Mouse (Mus musculus): ENCODE measurements at regions not wholly inside any gene's neighbourhood (a gene's known extent, or its start where the extent isn't known, plus 50 kb on each side); places are given as distances from the start of the nearest gene placed in this dataset.

DNA sequence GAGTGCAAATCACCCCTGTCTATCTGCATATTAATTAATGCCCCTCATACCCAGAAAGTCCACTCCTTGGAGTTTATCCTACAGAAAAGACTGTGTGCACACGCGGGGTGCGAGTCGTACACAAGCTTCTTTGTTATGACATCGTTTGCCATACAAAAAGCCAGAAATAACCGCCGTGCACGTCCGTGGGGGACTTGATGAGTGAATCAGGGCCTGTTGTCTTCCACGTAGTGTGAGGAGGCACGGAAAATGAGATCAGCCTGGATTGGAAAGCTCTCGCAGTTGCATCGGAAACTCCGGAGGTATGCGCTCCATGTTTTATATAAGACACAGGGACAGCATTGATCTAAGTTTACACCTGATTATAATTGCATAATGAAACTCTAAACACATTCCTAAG, 120.3 kb downstream of the Etnk1 start:
- dilution Hi-C loops (cut with MboI; ENCODE audit: extremely low pct_ligation_motif_present, extremely low pct_unique_long_range_greater_than_20kb, low sequenced_read_pairs), result no loop called here
- no peak overlapping the region for H3K9ac ChIP-seq (ENCODE audit: insufficient read depth, low read depth)
- no peak overlapping the region for H3K27ac ChIP-seq (ENCODE audit: insufficient read depth, low read depth)
- H3K4me2 ChIP-seq (ENCODE audit: insufficient read depth, low read depth, poor library complexity, severe bottlenecking), result no peak overlapping the region
- H3K4me1 ChIP-seq (ENCODE audit: control insufficient read depth in 1 of 2, insufficient read depth in 2 of 2), result peaks cover 0 to 4% of the 10 kb centered on the region in 2 experiments; a peak in 1 of 4 replicates
- H3K9me3 ChIP-seq (replicated peaks; ENCODE audit: low read length), result no peaks in the 10 kb centered on the region
- in situ Hi-C loops (cut with MboI; ENCODE audit: low pct_ligation_motif_present, low pct_unique_long_range_greater_than_20kb, low sequenced_read_pairs), result no loop called here
- H3K27me3 ChIP-seq (replicated peaks), result no peaks in the 10 kb centered on the region
- TF ChIP-seq MAFK (IDR thresholded peaks at IDR 0.05; ENCODE audit: insufficient replicate concordance, low read length) (no peak), ETS1 (conservative IDR thresholded peaks at IDR 0.05; ENCODE audit: low read depth, low read length) (no peak), SIN3A (IDR thresholded peaks at IDR 0.05; ENCODE audit: low read length) (no peak), CHD2 (IDR thresholded peaks at IDR 0.05; ENCODE audit: low read length) (no peak), EP300 (IDR thresholded peaks at IDR 0.05; ENCODE audit: low read length) (no peak), USF2 (conservative IDR thresholded peaks at IDR 0.05; ENCODE audit: low read depth, low read length) (no peak), GABPA (IDR thresholded peaks at IDR 0.05; ENCODE audit: insufficient replicate concordance, low read depth, low read length) (no peak), USF1 (IDR thresholded peaks at IDR 0.05; ENCODE audit: low read depth, low read length) (no peak), IRF4 (IDR thresholded peaks at IDR 0.05; ENCODE audit: low read depth, low read length) (no peak), NELFE (IDR thresholded peaks at IDR 0.05; ENCODE audit: low read depth, low read length) (no peak), UBTF (IDR thresholded peaks at IDR 0.05; ENCODE audit: low read depth, low read length) (no peak), MAX (IDR thresholded peaks at IDR 0.05; ENCODE audit: low read length) (no peak), TCF12 (IDR thresholded peaks at IDR 0.05; ENCODE audit: low read depth, low read length) (no peak)
- DNase-seq (ENCODE audit: extremely low read depth), result no peak
- no peaks in the 10 kb centered on the region for H3K36me3 ChIP-seq (replicated peaks in 1 of 2; ENCODE audit: control insufficient read depth in 1 of 2, insufficient read depth in 1 of 2, low read length in 1 of 2)
- no peaks in the 10 kb centered on the region for H3K79me2 ChIP-seq (replicated peaks; ENCODE audit: control insufficient read depth, extremely low read depth, insufficient read depth, poor library complexity, severe bottlenecking)
- H3K4me3 ChIP-seq (replicated peaks in 1 of 3; ENCODE audit: low read depth in 2 of 3, low read length in 2 of 3, poor library complexity in 1 of 3), result no peak overlapping the region

DNA sequence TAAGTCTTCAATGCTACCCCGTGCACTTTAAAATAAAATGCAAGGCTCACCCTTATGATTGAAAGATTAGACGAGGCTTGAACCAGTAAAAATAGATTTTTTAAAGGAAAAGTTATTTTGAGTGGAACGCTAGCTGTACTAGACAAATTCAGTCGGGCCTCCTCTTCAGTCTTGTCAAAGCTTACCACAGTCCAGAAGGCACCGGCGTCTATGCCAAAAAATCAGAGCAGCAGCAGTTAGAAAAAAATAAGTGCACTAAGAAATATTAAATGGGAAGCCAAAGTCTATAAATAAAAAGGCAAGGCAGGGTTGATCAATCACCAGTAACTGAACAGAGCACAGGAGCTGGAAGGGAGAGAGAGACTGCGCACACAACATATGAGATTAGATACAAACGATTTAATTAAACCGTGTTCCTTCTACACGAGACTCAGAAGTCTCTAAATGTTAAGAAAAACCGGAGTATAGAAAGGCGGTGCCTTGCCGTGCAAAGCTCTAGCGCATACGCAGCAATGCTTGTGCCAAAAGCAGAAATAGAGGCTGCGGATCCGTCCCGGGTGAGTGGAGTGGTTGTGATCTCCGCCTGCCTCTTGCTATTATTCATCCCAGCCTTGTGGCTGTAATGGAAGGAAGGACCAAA, 121.6 kb downstream of the Etnk1 start:
- TF ChIP-seq GABPA (IDR thresholded peaks at IDR 0.05; ENCODE audit: insufficient replicate concordance, low read depth, low read length) (no peak), HCFC1 (IDR thresholded peaks at IDR 0.05; ENCODE audit: low read depth, low read length) (no peak), PAX5 (IDR thresholded peaks at IDR 0.05; ENCODE audit: low read length) (no peak), ZNF384 (IDR thresholded peaks at IDR 0.05; ENCODE audit: low read depth, low read length) (no peak), POLR2AphosphoS2 (IDR thresholded peaks at IDR 0.05; ENCODE audit: low read depth, low read length) (no peak), MAFK (IDR thresholded peaks at IDR 0.05; ENCODE audit: insufficient replicate concordance, low read length) (no peak), NELFE (IDR thresholded peaks at IDR 0.05; ENCODE audit: low read depth, low read length) (no peak), BHLHE40 (IDR thresholded peaks at IDR 0.05; ENCODE audit: low read depth, low read length) (no peak), JUND (conservative IDR thresholded peaks at IDR 0.05; ENCODE audit: low read depth, low read length) (no peak), UBTF (IDR thresholded peaks at IDR 0.05; ENCODE audit: low read depth, low read length) (no peak), RCOR1 (conservative IDR thresholded peaks at IDR 0.05; ENCODE audit: low read depth, low read length) (no peak), MEF2A (IDR thresholded peaks at IDR 0.05; ENCODE audit: borderline replicate concordance, low read depth, low read length) (no peak), CHD2 (IDR thresholded peaks at IDR 0.05; ENCODE audit: low read length) (no peak), SMC3 (IDR thresholded peaks at IDR 0.05; ENCODE audit: low read depth, low read length) (no peak), IRF4 (IDR thresholded peaks at IDR 0.05; ENCODE audit: low read depth, low read length) (no peak), NRF1 (IDR thresholded peaks at IDR 0.05; ENCODE audit: low read depth, low read length) (no peak), KAT2A (IDR thresholded peaks at IDR 0.05; ENCODE audit: insufficient replicate concordance, low read length) (no peak)
- Histone ChIP-seq H3K9me3 (replicated peaks; ENCODE audit: low read length) (no peaks in the 10 kb centered on the region), H3K4me3 (replicated peaks in 1 of 3; ENCODE audit: low read depth in 2 of 3, low read length in 2 of 3, poor library complexity in 1 of 3) (no peak overlapping the region), H3K27me3 (replicated peaks) (no peaks in the 10 kb centered on the region), H3K9ac (ENCODE audit: insufficient read depth, low read depth) (no peak overlapping the region), H3K27ac (ENCODE audit: insufficient read depth, low read depth) (no peak overlapping the region), H3K79me2 (replicated peaks; ENCODE audit: control insufficient read depth, extremely low read depth, insufficient read depth, poor library complexity, severe bottlenecking) (no peaks in the 10 kb centered on the region), H3K4me1 (ENCODE audit: control insufficient read depth in 1 of 2, insufficient read depth in 2 of 2) (no peaks in the 10 kb centered on the region), H3K36me3 (replicated peaks in 1 of 2; ENCODE audit: control insufficient read depth in 1 of 2, insufficient read depth in 1 of 2, low read length in 1 of 2) (no peaks in the 10 kb centered on the region), H3K4me2 (ENCODE audit: insufficient read depth, low read depth, poor library complexity, severe bottlenecking) (no peak overlapping the region)
- in situ Hi-C loops (cut with MboI; ENCODE audit: low pct_ligation_motif_present, low pct_unique_long_range_greater_than_20kb, low sequenced_read_pairs), result no loop called here
- dilution Hi-C loops (cut with MboI; ENCODE audit: extremely low pct_ligation_motif_present, extremely low pct_unique_long_range_greater_than_20kb, low sequenced_read_pairs), result no loop called here
- no peak for DNase-seq (ENCODE audit: extremely low read depth)

Measured in CH12.LX (cell line).